Mouse (Mus musculus) hindbrain, embryonic 13.5 days (tissue): Measurements from ENCODE around the gene Sox6. TPM values are rescaled to one million over a fixed set of nuclear protein-coding genes. Genes with fewer than 3 reads are reported as not detected.

Experiments
- ATAC-seq: fragments of 200-750 bp; cut with Nextera tagmentation; 2 replicates; pipeline ENCODE4 v1.8.0; 2017; ENCODE audit warnings: moderate TSS enrichment; ENCODE audit not compliant: low FRiP score
- H3K27ac ChIP-seq: fragments of 300-500 bp; sonication (generic); 2 replicates; pipeline ENCODE4 v1.5.1; 2015; ENCODE audit warnings: inconsistent platforms, mild to moderate bottlenecking, moderate library complexity
- H3K27me3 ChIP-seq: fragments of 300-500 bp; sonication (generic); 2 replicates; pipeline ENCODE4 v1.6.1; 2015; ENCODE audit warnings: mild to moderate bottlenecking, inconsistent platforms
- H3K36me3 ChIP-seq: fragments of 300-500 bp; sonication (generic); 2 replicates; pipeline ENCODE4 v1.6.1; 2015; ENCODE audit warnings: mild to moderate bottlenecking, inconsistent platforms
- H3K4me1 ChIP-seq: fragments of 300-500 bp; sonication (generic); replicated peaks from 2 replicates; pipeline ENCODE4 v1.6.1; 2015; ENCODE audit warnings: inconsistent platforms
- H3K4me2 ChIP-seq: fragments of 300-500 bp; sonication (generic); 2 replicates; pipeline ENCODE4 v1.6.1; 2015; ENCODE audit warnings: inconsistent platforms, mild to moderate bottlenecking, moderate library complexity
- H3K4me3 ChIP-seq: fragments of 300-500 bp; sonication (generic); 2 replicates; pipeline ENCODE4 v1.5.1; 2015; ENCODE audit warnings: mild to moderate bottlenecking, inconsistent platforms
- H3K9ac ChIP-seq: fragments of 300-500 bp; sonication (generic); 2 replicates; pipeline ENCODE4 v1.6.1; 2015; ENCODE audit warnings: mild to moderate bottlenecking, inconsistent platforms
- H3K9me3 ChIP-seq: fragments of 300-500 bp; sonication (generic); 2 replicates; pipeline ENCODE4 v1.6.1; 2016; ENCODE audit warnings: inconsistent platforms
- WGBS: fragments of 180-500 bp; shearing (Covaris S2); methylation state at CpG from one replicate; pipeline ENCODE4 v1.1.7; 2015; 5-methylcytosine and 5-hydroxymethylcytosine counted together
- polyA plus RNA-seq: library from polyadenylated mRNA; unstranded; fragments of >200 nt; fragmentation: Nextera tagmentation; extraction: Ambion mirVana; gene quantifications from 2 replicates; pipeline ENCODE4 v1.2.1, GENCODE M21; 2015

Sox6 gene
- polyA plus RNA-seq, 1 experiment from 2014 or later = 42.1 TPM

DNA sequence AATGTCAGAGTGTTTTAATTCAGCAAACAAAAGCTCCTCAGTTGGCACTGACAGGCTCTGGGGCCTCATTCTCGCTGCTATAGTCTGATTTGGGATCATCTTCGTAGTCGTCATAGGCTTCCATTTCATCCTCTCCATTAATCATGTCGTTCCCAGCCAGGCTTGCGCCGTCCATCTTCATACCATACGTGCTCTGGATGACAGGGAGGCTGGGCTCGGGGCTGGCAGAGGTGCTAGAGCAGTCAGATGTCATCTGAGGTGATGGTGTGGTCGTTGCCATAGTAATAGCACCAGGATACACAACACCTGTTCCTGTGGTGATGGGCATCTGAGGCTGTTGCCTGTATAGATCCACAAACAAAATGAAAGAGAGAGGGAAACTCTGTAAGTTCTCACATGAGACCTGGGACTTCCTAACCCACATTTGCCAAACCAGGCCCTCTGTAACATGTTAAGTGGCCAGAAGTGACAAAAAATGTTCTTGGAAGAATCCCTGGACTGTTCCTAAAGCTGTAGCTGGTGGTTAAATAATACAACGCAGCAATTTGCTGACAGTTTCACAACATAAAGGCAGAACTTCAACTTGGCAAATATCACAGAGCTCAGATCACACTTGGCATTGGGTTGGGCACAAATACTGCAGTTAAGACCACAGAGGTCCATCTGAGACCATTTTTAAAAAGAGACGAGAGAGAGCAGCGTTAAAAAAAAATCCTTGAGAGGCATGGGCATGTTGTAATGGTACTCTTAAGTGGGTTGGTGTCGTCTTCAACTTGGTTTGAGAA, 561.5 kb downstream of the Sox6 start:
- no peaks in the 10 kb centered on the region for H3K27me3 ChIP-seq
- H3K4me2 ChIP-seq = no peak overlapping the region
- no peak overlapping the region for H3K4me3 ChIP-seq
- H3K9me3 ChIP-seq = no peaks in the 10 kb centered on the region
- no peaks in the 10 kb centered on the region for H3K36me3 ChIP-seq
- peaks cover 5% of the 10 kb centered on the region for H3K4me1 ChIP-seq
- no peak overlapping the region for H3K27ac ChIP-seq
- 59% methylated on average over 13 of the region's 13 CpGs for WGBS
- H3K9ac ChIP-seq = no peak overlapping the region
- no peak for ATAC-seq

GRCm38 (mm10) chr7:115475176-115475575, 563.4 kb downstream of the Sox6 start:
- ATAC-seq = no peak
- 94% methylated on average over 6 of the region's 6 CpGs for WGBS

GRCm38 (mm10) chr7:115474115-115474514, 564.5 kb downstream of the Sox6 start:
- Histone ChIP-seq H3K27ac (no peak overlapping the region), H3K4me2 (no peak overlapping the region), H3K4me1 (peaks cover 5% of the 10 kb centered on the region), H3K36me3 (no peaks in the 10 kb centered on the region), H3K4me3 (no peak overlapping the region), H3K9ac (no peak overlapping the region), H3K27me3 (no peaks in the 10 kb centered on the region), H3K9me3 (no peaks in the 10 kb centered on the region)
- no peak for ATAC-seq
- 85% methylated on average over 9 of the region's 9 CpGs for WGBS

More at GRCm38 (mm10) chr7:115475176-115475575, 563.4 kb downstream of the Sox6 start:
- Histone ChIP-seq H3K9me3 (no peaks in the 10 kb centered on the region), H3K9ac (no peak overlapping the region), H3K4me1 (peaks cover 5% of the 10 kb centered on the region), H3K36me3 (no peaks in the 10 kb centered on the region), H3K4me2 (no peak overlapping the region), H3K4me3 (no peak overlapping the region), H3K27ac (no peak overlapping the region), H3K27me3 (no peaks in the 10 kb centered on the region)

- no peaks in the 10 kb centered on the region for H3K27me3 ChIP-seq
- 92% methylated on average over 3 of the region's 3 CpGs for WGBS
- no peaks in the 10 kb centered on the region for H3K9me3 ChIP-seq
- H3K27ac ChIP-seq = no peak overlapping the region
- H3K36me3 ChIP-seq = no peaks in the 10 kb centered on the region
- no peak for ATAC-seq
- no peak overlapping the region for H3K4me3 ChIP-seq
- H3K4me1 ChIP-seq = peaks cover 5% of the 10 kb centered on the region
- no peak overlapping the region for H3K9ac ChIP-seq
- H3K4me2 ChIP-seq = no peak overlapping the region
These were observed 565.7 kb downstream of the Sox6 start for GRCm38 (mm10) chr7:115472850-115473249.

GRCm38 (mm10) chr7:115471521-115471920, 567.1 kb downstream of the Sox6 start:
- no peak overlapping the region for H3K27ac ChIP-seq

DNA sequence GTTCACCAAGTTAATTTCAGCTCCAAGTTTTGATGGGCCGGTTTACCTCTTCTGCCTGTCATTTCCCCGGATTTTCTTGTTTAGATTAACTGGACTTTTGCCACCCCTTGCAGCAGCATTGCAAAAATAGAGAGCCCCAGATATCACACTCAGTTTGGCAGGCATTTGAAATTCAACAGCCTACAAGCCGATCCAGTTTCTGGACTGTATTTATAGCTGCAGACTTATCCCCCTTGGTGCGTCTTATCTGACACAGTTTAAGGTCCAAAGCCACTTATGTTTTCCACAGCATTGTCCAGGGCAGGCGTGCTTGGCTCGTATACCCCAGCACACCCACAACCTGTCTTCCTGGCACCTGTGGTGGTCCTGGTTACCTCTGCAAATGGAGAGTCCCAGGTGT, 571.8 kb downstream of the Sox6 start:
- no peak overlapping the region for H3K4me2 ChIP-seq
- H3K27me3 ChIP-seq = no peaks in the 10 kb centered on the region
- no peak overlapping the region for H3K27ac ChIP-seq
- H3K36me3 ChIP-seq = no peaks in the 10 kb centered on the region
- no peak overlapping the region for H3K9ac ChIP-seq
- no peak for ATAC-seq
- H3K4me1 ChIP-seq = no peaks in the 10 kb centered on the region
- 89% methylated on average over 6 of the region's 6 CpGs for WGBS
- no peak overlapping the region for H3K4me3 ChIP-seq
- H3K9me3 ChIP-seq = peaks cover 6% of the 10 kb centered on the region; the same call in 1 of the 2 replicates

More at GRCm38 (mm10) chr7:115471521-115471920, 567.1 kb downstream of the Sox6 start:
- Histone ChIP-seq H3K36me3 (no peaks in the 10 kb centered on the region), H3K4me2 (no peak overlapping the region), H3K4me3 (no peak overlapping the region), H3K4me1 (no peaks in the 10 kb centered on the region), H3K9me3 (no peaks in the 10 kb centered on the region), H3K27me3 (no peaks in the 10 kb centered on the region), H3K9ac (no peak overlapping the region)
- WGBS = 35% methylated on average over 3 of the region's 3 CpGs
- no peak for ATAC-seq

DNA sequence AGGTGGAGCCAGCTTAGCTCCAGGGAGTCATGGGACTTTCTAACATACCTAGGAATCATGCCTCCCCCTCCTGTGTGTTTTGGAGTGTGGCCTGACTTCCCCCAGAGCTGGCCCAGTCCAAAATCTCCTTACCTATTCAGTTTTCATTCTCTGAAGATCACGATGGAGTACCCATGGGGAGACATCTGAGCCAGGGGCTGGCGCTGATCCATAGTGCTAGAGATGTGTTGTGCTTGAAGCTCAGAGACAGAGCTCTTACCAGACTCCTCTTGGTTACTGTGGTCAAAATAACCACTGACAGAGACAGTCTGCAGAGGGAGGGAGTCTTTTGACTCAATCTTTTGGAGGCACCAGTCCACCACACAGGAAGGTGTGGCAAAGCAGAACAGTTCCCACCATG, 575.2 kb downstream of the Sox6 start:
- H3K9ac ChIP-seq = no peak overlapping the region
- H3K27ac ChIP-seq = no peak overlapping the region
- H3K9me3 ChIP-seq = peaks cover 6% of the 10 kb centered on the region; the same call in 1 of the 2 replicates
- H3K36me3 ChIP-seq = no peaks in the 10 kb centered on the region
- no peaks in the 10 kb centered on the region for H3K4me1 ChIP-seq
- H3K4me2 ChIP-seq = no peak overlapping the region
- WGBS = 90% methylated on average over 2 of the region's 2 CpGs
- no peak for ATAC-seq
- no peaks in the 10 kb centered on the region for H3K27me3 ChIP-seq
- H3K4me3 ChIP-seq = no peak overlapping the region

DNA sequence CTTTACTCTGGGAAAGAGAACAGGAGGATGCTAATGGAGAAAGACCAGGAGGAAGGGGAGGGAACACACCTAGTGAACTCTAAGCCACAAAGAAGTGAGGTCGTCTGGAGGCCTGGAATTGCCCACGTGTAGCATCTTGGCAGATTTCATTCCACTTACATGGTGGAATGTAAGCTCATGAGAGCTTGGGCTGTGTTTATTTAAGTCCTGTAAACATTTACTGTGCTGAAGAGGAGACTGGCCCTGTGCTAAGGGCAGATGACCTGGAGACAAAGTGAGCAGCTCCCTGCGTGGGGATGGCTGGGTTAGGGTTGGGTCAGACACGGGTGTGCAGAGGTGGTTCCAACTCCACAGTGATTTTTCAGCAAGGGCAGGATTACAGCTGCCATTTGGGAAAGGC, 576.3 kb downstream of the Sox6 start:
- Histone ChIP-seq H3K4me2 (no peak overlapping the region), H3K9ac (no peak overlapping the region), H3K4me1 (no peaks in the 10 kb centered on the region), H3K36me3 (no peaks in the 10 kb centered on the region), H3K27ac (no peak overlapping the region), H3K27me3 (no peaks in the 10 kb centered on the region), H3K9me3 (peaks cover 6% of the 10 kb centered on the region; the same call in 1 of the 2 replicates), H3K4me3 (no peak overlapping the region)
- WGBS = 71% methylated on average over 4 of the region's 4 CpGs
- ATAC-seq = no peak

DNA sequence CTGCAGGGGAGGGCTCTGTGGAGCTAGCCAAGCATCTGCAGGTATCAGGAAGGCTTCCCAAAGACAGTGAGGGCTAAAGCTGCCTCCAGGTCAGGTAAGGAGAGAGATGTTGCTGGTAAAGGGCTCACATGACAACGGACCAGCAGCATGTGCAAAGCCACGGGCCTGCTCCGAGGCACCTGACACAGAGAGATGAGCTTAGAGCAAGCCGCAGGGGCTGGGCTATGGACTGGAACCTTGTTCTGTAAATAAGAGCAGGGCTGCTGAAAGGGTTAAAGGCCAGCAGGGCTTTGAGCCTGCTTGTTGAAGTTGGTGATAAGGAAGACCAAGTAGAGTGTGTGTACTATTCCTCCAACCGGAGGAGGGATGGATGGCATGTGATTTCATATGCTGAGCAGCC, 583.6 kb downstream of the Sox6 start:
- Histone ChIP-seq H3K9me3 (no peaks in the 10 kb centered on the region), H3K27me3 (peaks cover 10% of the 10 kb centered on the region), H3K4me3 (no peak overlapping the region), H3K4me2 (no peak overlapping the region), H3K27ac (no peak overlapping the region), H3K9ac (no peak overlapping the region), H3K36me3 (no peaks in the 10 kb centered on the region), H3K4me1 (peaks cover 15% of the 10 kb centered on the region; the same call in 1 of the 2 replicates)
- no peak for ATAC-seq
- 92% methylated on average over 5 of the region's 5 CpGs for WGBS

DNA sequence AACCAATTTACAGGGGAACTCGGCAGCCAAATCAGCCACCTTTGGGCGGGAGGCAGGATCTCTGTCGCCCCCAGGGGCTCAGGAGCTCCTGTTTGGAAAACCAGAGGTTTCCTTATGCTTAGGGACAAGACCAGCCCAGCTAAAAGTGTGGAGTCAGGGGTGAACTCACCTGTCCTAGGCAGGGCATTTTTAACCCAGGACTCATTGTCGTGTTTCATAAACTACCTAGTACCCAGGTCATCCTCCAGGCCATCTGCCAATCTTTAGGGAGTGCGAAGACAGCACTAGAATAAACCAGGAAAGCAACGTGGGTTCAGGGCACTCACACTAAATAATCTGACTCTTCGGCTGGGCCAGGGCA, 584.9 kb downstream of the Sox6 start:
- peak overlapping the region; percentile 34 for H3K4me2 ChIP-seq
- H3K9ac ChIP-seq = no peak overlapping the region
- peaks cover 17% of the 10 kb centered on the region; the same call in 1 of the 2 replicates for H3K4me1 ChIP-seq
- H3K36me3 ChIP-seq = no peaks in the 10 kb centered on the region
- no peak overlapping the region for H3K27ac ChIP-seq
- H3K27me3 ChIP-seq = peaks cover 10% of the 10 kb centered on the region
- WGBS = 59% methylated on average over 7 of the region's 7 CpGs
- H3K9me3 ChIP-seq = no peaks in the 10 kb centered on the region
- no peak for ATAC-seq
- no peak overlapping the region for H3K4me3 ChIP-seq

- Histone ChIP-seq H3K9ac (no peak overlapping the region), H3K9me3 (no peaks in the 10 kb centered on the region), H3K27ac (no peak overlapping the region), H3K4me3 (no peak overlapping the region), H3K27me3 (peaks cover 10% of the 10 kb centered on the region), H3K4me1 (peaks cover 20% of the 10 kb centered on the region; the same call in 1 of the 2 replicates), H3K4me2 (peak overlapping the region; percentile 34), H3K36me3 (no peaks in the 10 kb centered on the region)
- ATAC-seq = no peak
- 30% methylated on average over 21 of the region's 21 CpGs for WGBS
These were observed 585.4 kb downstream of the Sox6 start for GRCm38 (mm10) chr7:115453042-115453712.

DNA sequence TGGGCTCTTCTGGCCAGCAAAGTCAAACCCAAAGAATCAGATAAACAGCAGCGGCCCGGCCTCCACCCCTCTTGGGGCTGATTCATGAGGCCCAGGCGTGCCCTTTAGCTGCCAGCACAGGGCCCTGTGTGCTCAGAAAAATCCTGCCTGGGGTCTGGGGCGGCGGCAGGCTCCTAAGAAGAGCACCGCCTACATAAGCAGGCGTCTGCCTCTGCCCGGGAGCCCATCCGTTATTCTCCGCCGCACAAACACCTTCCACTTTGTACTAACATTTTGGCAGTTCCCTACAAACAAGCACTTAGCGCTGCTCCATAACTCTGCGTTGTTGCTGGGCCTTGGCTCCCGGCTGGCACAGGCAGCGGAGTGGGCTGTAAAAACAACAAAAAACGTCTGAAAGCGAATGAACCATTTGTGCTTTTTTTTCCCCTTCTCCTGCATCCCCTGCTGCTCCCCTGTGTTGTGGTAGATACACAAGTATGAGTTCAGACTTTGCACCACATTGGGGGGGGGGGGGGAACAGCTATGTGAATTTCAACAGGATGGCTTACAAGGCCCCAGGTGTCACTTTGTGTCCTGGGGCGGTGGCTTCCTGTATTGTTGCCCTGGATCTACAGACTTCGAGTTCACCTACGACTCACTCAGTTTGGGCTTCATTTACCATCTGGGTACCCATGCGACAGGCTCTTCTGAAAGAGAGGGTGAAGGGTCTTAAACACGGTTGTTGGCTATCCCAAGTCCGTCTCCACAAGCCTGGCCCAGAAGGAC, 588.0 kb downstream of the Sox6 start:
- H3K36me3 ChIP-seq = no peaks in the 10 kb centered on the region
- no peak overlapping the region for H3K4me2 ChIP-seq
- H3K4me1 ChIP-seq = peaks cover 24% of the 10 kb centered on the region
- 41% methylated on average over 23 of the region's 23 CpGs for WGBS
- H3K4me3 ChIP-seq = no peak overlapping the region
- no peak overlapping the region for H3K9ac ChIP-seq
- no peaks in the 10 kb centered on the region for H3K9me3 ChIP-seq
- no peak overlapping the region for H3K27ac ChIP-seq
- peaks cover 10% of the 10 kb centered on the region for H3K27me3 ChIP-seq
- ATAC-seq = no peak
